Mouse (Mus musculus) myocyte (in vitro differentiated cells): Measurements from ENCODE around the gene Hbs1l.

Source experiments
- CEBPB ChIP-seq: IDR thresholded peaks from 2 replicates; pipeline ENCODE4 v1.6.1; 2011; ENCODE audit warnings: mild to moderate bottlenecking, moderate library complexity; ENCODE audit not compliant: poor library complexity, insufficient read depth, severe bottlenecking
- E2F4 ChIP-seq: IDR thresholded peaks from one replicate; pipeline ENCODE4 v1.6.1; 2011; ENCODE audit warnings: mild to moderate bottlenecking, control low read depth, moderate library complexity; ENCODE audit not compliant: insufficient read depth
- MAX ChIP-seq: IDR thresholded peaks from one replicate; pipeline ENCODE4 v1.6.1; 2011; ENCODE audit warnings: low read depth, mild to moderate bottlenecking, control low read depth
- MYOD1 ChIP-seq, 3 experiments: IDR thresholded peaks; one replicate each; pipeline ENCODE4 v1.6.1; 2011; ENCODE audit warnings: control low read depth in 2 of 3, low read depth in 2 of 3, mild to moderate bottlenecking in 2 of 3, moderate library complexity in 1 of 3; ENCODE audit not compliant: insufficient read length in 2 of 3, control insufficient read depth in 1 of 3
- MYOG ChIP-seq, 3 experiments: IDR thresholded peaks; one replicate each; pipeline ENCODE4 v1.6.1; 2011; ENCODE audit warnings: control low read depth in 2 of 3, low read depth in 2 of 3, mild to moderate bottlenecking in 2 of 3; ENCODE audit not compliant: insufficient read length in 2 of 3, control insufficient read depth in 1 of 3, insufficient read depth in 1 of 3
- POLR2A ChIP-seq: IDR thresholded peaks from one replicate; pipeline ENCODE4 v1.6.1; 2011; ENCODE audit warnings: low read depth, mild to moderate bottlenecking, control low read depth, moderate library complexity; ENCODE audit not compliant: insufficient read length
- POLR2AphosphoS2 ChIP-seq: IDR thresholded peaks from one replicate; pipeline ENCODE4 v1.6.1; 2011; ENCODE audit warnings: low read depth, control low read depth; ENCODE audit not compliant: insufficient read length
- REST ChIP-seq: IDR thresholded peaks from one replicate; pipeline ENCODE4 v1.6.1; 2011; ENCODE audit warnings: mild to moderate bottlenecking, control low read depth, moderate library complexity; ENCODE audit not compliant: insufficient read depth, insufficient read length
- SRF ChIP-seq: IDR thresholded peaks from one replicate; pipeline ENCODE4 v1.6.1; 2011; ENCODE audit warnings: low read depth; ENCODE audit not compliant: control insufficient read depth, insufficient read length
- TCF12 ChIP-seq: IDR thresholded peaks from one replicate; pipeline ENCODE4 v1.6.1; 2011; ENCODE audit warnings: mild to moderate bottlenecking, control low read depth; ENCODE audit not compliant: poor library complexity, insufficient read depth, severe bottlenecking

DNA sequence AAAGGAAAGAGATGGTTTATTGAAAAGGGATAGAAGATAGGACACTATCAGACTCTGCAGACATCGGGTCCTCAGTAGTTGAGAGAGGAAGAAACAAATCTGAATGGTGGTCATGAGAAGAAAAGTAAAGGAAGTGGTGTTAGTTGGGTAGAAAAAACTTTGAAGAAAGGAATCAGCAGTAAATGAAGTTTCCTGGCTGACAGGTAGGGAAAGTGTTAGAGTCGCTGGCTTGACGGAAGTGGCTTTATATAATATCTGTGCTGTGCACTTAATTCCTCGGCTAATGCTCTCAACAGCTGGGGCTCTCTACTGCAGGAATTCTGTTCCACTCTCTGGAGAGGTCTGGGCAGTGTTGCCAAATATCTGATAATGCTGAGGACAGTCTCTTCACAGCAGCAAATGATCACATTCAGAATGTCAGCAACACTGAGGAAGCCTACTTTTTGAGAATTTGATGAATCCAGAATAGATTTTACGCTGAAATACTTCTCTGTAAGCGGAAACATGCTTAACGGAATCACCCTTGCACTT, 31.9 kb downstream of the Hbs1l start:
- no peak for TF ChIP-seq POLR2A
- TF ChIP-seq SRF: no peak
- no peak for TF ChIP-seq MYOD1 (IDR thresholded peaks at IDR 0.05; ENCODE audit: control insufficient read depth in 1 of 3, insufficient read length in 2 of 3, low read depth in 2 of 3)
- TF ChIP-seq E2F4: no peak
- no peak for TF ChIP-seq CEBPB
- no peak for TF ChIP-seq MYOG (IDR thresholded peaks at IDR 0.05; ENCODE audit: control insufficient read depth in 1 of 3, insufficient read depth in 1 of 3, insufficient read length in 2 of 3, low read depth in 2 of 3)
- TF ChIP-seq MAX: no peak
- TF ChIP-seq REST: no peak
- TF ChIP-seq POLR2AphosphoS2: no peak
- no peak for TF ChIP-seq TCF12
